Mouse (Mus musculus) liver, postnatal 0 days (tissue): Measurements from ENCODE around the gene Dab1.

ENCODE experiments used
- CTCF ChIP-seq: sonication (generic); IDR thresholded peaks from 2 replicates; pipeline ENCODE4 v1.5.1; 2016; ENCODE audit warnings: antibody characterized with exemption, low read depth
- EP300 ChIP-seq: IDR thresholded peaks from 2 replicates; pipeline ENCODE4 v1.6.1; 2016; ENCODE audit warnings: antibody characterized with exemption, low read depth, mild to moderate bottlenecking

GRCm38 (mm10) chr4:104269422-104270172 lies 650.4 kb downstream of the Dab1 start:
- TF ChIP-seq CTCF, result no peak
- TF ChIP-seq EP300, result no peak
